Mouse (Mus musculus) layer of hippocampus, postnatal 14 days (tissue): Measurements from ENCODE around the gene Flot1. TPM values are rescaled to one million over a fixed set of nuclear protein-coding genes. Genes with fewer than 3 reads are reported as not detected.

ENCODE experiments used
- DNase-seq, 2 experiments: peaks; one replicate each; pipeline ENCODE4 v3.0.0; 2021 to 2022; ENCODE audit warnings: low spot score in 2 of 2, mixed read lengths in 1 of 2
- long read RNA-seq, 2 experiments: library from polyadenylated mRNA; stranded (forward); transcript quantifications; one replicate each; pipeline ENCODE4 v2.0.0; 2021
- total RNA-seq, 2 experiments: library from RNA; stranded (reverse); gene quantifications; 2 replicates each; pipeline ENCODE4 v1.2.3; 2021

Gene Flot1
- total RNA-seq: 100 to 1,000 TPM; 139 to 147 TPM
- long read RNA-seq, experiment 1, transcript Flot1-201 (13 exons, 1,825 nt): major isoform, 103 of 159 reads
- long read RNA-seq, experiment 1, partial matches to known transcripts: 38 of 159 reads
- long read RNA-seq, experiment 1, other reads (novel, unspliced or antisense): 18 of 159 reads
- long read RNA-seq, experiment 2, transcript Flot1-201 (13 exons, 1,825 nt): major isoform, 144 of 228 reads
- long read RNA-seq, experiment 2, partial matches to known transcripts: 64 of 228 reads
- long read RNA-seq, experiment 2, other reads (novel, unspliced or antisense): 20 of 228 reads

DNA sequence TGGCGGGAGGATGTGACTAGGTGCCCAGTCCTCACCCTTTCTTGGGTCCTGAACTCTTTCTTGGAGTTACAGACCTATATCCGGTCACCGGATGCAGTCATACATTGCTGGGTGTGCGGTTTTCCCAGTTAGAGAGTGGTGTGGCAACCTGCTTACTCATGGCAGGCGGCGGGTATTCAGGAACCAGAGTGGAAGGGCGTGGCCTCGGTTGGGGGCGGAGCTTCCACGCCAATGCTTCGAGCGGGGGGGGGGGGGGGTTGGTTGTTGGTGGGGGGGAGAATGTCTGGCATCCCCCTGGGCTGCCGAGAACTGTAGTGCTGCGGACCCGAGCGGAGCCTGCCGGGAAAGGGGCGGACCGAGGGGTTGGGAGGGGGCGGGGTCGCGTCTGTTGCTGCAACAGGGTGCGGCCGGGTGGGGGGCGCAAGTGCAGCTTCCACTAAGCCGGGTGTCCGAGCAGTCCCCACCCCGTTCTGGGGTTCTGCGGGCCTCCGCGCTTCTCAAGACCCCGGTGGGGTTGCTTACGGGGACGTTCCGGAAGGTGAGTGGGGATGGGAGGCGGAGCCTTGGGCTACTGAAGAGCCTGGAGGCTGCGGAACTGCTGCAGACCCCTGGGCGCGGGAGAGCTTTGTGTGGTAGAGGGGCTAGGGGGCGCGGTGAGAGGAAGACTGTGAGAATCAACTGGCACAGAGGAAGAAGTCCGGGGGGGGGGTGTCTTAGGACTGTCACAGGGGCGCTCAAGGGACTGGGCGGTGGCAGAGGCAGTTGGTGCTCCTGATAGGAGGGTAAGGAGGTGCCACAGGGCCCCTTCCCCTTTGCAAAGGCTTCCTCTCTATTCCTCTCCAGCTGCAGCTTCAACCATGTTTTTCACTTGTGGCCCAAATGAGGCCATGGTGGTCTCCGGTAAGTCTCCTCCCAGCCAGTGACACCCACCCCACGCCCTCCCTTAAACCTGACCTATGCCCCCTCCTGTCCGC, at the start of gene Flot1:
TSS of gene Flot1 (plus strand) at position 267 of the 974 bp plus-strand sequence.
- DNase-seq: peak; percentile 75 to 79

- DNase-seq: peak; percentile 75
Measured at GRCm38 (mm10) chr17:35776811-35777609, 46.0 kb upstream of the Flot1 start.

- DNase-seq: no peak
Measured at GRCm38 (mm10) chr17:35778965-35779364, 44.1 kb upstream of the Flot1 start.

DNA sequence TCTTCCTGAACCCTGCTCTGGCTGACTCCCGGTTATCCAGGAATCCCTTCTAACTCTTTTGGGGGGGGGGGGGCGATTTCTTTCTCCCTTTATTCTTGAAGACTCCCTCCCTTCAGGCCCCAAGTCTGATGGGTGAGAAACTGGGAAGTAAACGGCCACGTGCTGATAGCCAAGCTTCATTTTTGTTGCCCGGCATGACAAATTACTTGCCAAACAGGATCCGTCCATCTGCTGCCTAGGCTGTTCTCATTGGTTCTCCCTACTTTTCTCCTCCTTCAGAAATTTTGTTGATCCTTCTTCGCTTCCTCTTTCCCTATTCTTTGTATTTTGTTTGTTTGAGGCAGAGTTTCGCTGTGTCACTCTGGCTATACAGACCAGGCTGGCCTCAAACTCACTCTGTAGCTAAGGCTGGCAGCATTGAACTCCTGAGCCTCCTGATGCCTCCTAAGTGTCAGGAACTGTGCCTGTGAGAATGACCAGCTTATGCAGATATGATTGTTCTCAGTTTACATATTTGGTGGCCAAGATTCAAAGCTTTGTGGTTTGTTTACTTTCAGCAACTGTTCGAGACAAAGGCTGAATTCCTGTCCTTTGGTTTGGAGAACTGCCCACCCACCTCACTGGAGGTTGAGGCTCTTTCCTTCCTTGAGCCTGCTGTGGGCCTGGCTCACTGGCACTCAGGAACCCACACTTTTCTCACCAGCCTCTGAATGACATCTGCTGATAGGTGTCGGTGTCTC, 43.4 kb upstream of the Flot1 start:
- no peak for DNase-seq

GRCm38 (mm10) chr17:35780362-35780761, 42.7 kb upstream of the Flot1 start:
- no peak for DNase-seq

DNA sequence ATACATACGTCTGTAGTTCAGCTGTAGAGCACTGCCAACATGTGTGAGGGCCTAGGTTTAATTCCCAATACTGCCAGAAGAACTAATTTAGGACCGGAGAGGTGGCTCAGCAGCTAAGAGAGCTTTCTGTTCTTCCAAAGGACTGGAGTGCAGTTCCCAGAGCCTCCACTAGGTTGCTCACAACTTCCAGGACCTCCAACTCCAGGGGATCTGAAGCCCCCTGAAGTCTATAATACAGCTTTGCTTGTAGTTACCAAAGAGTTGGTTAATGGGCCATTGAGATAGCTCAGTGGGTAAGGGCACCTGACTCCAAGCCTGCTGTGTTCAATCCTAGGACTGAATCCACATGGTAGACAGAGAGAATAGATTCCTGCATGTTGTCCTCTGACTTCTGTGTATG, 40.6 kb upstream of the Flot1 start:
- DNase-seq: no peak

DNA sequence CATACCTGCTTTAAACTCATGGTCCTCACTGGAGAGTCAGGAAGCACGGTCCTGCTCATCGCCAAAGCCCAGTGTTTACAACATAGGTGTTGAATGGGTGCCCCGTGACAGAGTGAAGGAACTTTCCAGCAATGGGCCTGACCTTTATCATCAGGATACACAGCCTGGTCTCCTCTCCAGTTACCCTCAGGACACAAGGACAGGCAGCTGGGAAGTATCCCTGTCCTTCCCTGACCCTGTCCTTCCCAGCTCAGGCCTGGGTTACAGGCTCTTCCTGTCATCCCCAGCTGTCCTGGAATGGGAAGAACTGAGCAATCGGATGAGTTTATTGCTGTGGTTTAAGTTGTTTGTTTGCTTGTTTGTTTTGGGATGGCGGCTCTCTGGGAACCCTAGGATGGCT, 40.1 kb upstream of the Flot1 start:
- no peak for DNase-seq

- DNase-seq: peak; percentile 26 to 47
Measured at GRCm38 (mm10) chr17:35783944-35784343, 39.1 kb upstream of the Flot1 start.

DNA sequence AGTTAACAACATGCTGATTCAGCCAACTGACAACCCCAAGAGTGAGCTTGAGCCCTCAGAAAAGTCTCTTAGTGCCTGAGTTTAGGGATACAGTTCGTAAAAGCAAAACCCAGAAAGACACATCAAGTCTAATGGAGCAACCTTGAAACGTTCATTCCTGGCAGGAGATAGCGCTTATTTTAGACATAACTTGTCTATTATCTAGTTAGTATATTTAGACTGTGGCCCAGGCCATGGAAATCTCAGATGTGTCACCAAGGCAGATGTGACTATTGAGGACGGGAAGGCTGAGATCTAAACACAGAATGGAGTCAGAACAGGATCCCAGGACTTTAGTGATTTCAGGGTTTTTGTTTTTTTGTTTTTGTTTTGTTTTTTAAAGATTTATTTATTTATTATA, 37.9 kb upstream of the Flot1 start:
- DNase-seq: no peak

DNA sequence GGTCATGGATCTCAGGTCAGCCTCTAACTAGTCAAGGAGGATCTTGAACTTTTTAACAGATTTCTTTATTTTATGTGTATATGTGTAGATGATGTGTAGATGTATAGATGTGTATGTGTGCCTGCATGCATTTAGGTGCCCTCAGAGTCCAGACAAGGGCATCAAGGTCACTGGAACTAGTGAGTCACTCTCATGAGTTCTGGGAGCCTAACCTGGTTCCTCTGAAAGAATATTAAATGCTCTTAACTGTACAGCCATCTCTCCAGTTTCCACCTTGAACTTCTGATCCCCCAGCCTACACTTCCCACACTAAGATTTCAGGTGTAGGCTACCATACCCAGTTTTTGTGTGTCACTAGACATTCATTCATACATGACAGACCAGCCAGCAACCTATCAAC, 35.5 kb upstream of the Flot1 start:
- no peak for DNase-seq

GRCm38 (mm10) chr17:35788025-35788424, 35.0 kb upstream of the Flot1 start:
- DNase-seq: no peak

GRCm38 (mm10) chr17:35790933-35791332, 32.1 kb upstream of the Flot1 start:
- DNase-seq: no peak

DNA sequence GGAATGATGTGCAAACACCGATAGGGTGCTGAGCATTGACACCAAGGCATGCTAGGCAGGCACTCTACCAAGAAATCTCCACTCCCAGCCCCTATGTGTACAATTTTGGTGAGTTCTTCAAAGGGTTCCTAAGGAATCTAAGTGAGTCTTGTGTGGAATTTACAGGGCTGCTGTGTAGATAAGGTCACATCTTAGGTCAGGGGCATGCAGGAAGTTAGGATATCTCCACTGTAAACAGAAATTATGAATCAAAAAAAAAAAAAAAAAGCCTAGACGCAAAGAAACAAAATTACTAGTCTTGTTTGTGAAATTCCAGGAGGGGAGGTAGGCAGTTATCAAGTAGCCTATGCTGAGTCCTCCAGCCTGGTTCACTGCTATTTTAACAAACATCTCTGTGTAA, 30.2 kb upstream of the Flot1 start:
- no peak for DNase-seq

DNA sequence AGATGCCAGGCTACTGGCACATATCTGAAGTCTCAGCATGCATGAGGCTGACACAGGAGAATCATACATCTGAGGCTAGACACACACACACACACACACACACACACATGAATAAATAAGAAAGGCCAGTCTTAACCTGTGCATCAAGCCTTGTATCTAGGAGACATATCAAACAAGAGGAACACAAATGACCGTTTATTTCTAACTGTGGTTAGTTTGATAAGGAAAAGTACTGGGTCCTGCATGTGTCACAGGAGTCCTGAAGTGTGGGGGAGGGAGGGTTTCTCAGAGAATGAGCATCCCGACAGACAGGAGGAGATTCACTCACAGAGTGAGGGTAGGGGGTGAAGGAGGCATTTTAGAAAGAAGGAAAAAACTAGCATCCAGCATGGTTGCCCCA, 27.9 kb upstream of the Flot1 start:
- no peak for DNase-seq

DNA sequence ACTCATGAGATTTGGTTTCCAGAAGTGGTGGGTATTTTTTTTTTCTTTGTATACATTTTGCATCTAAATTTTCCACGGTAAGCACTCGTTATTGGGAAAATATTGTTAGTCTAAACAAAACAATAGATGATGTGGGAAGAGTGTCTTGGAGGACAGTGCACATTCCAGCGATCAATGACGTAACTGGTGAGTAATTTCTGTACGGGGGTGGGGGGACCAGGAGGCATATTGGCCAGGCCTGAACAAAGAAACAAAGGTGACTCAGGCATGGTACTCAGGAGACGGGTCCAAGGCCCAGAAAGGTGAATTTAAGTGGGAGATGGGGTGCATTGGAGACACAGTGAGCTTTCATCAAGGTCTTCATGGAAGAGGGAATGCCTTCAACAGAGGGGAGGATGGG, 27.4 kb upstream of the Flot1 start:
- DNase-seq: no peak

- no peak for DNase-seq
Measured at GRCm38 (mm10) chr17:35796835-35797234, 26.2 kb upstream of the Flot1 start.

- DNase-seq: no peak
Measured at GRCm38 (mm10) chr17:35800905-35801304, 22.1 kb upstream of the Flot1 start.

GRCm38 (mm10) chr17:35803020-35803419, 20.0 kb upstream of the Flot1 start:
- DNase-seq: no peak

DNA sequence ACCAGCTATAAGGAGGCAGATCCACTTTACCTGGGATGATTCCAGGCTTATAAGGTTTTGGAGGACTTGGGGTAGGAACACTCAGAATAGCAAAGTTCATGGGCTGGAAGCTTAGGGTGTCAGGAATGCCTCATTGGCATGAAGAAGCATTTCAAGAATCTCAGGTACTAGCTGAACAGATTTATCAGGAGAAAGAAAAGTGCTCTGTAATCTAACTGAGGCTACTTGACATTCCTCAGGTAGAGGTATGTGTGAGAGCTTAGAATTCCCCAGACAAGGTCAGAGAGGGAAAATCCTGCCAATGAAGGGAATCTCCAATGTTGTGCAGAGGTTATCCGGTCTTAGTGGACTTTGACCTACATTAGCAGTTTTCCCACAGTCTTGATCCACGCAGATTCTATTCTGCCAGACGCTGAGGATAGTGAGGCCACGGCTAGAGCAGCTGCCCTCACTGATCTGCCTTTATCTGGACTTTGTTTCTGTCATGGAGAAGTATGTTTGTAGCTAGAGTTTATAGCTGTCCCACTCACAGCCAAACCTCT, 19.1 kb upstream of the Flot1 start:
- no peak for DNase-seq

GRCm38 (mm10) chr17:35808073-35808472, 15.0 kb upstream of the Flot1 start:
- no peak for DNase-seq
